ENCODE assay signal across 10 mouse cellular contexts in genomic region chr2:156844715-156845114, GRCm38 (mm10). TPM values are rescaled to one million over a fixed set of nuclear protein-coding genes. Genes with fewer than 3 reads are reported as not detected.
DNase-seq lines count a peak whose midpoint lies in the region; ATAC-seq and TF ChIP-seq lines count a peak whose summit lies in the region.
"Had no signal": no experiment of that assay in that cellular context is flagged by ENCODE, and none has a peak within 500 bp of the region (broad histone marks: within the 10 kb centered on the region; RNA-seq: fewer than 3 reads in every experiment).

No protein-coding gene starts in this region.

- H3K27me3 ChIP-seq in lung, embryonic 14.5 days (ENCODE audit: insufficient read depth, low read length), result no peaks in the 10 kb centered on the region
- H3K27me3 ChIP-seq in embryonic facial prominence, embryonic 15.5 days, result no peaks in the 10 kb centered on the region
- H3K27me3 ChIP-seq in midbrain, postnatal 0 days (ENCODE audit: insufficient read depth, low read length), result peaks cover 22% of the 10 kb centered on the region

- H3K4me3 ChIP-seq in lung, embryonic 14.5 days (ENCODE audit: low read depth, low read length), result no peak overlapping the region
- H3K4me3 ChIP-seq in embryonic facial prominence, embryonic 15.5 days (replicated peaks), result no peak overlapping the region
- H3K4me3 ChIP-seq in midbrain, postnatal 0 days (ENCODE audit: low read depth, low read length), result no peak overlapping the region

- no peaks in the 10 kb centered on the region for H3K9me3 ChIP-seq in lung, embryonic 14.5 days (ENCODE audit: low read depth, low read length)
- no peaks in the 10 kb centered on the region for H3K9me3 ChIP-seq in embryonic facial prominence, embryonic 15.5 days (replicated peaks)
- no peaks in the 10 kb centered on the region for H3K9me3 ChIP-seq in midbrain, postnatal 0 days (ENCODE audit: low read length)

- H3K4me1 ChIP-seq in lung, embryonic 14.5 days (ENCODE audit: insufficient read depth), result peaks cover 36% of the 10 kb centered on the region
- peaks cover 73% of the 10 kb centered on the region for H3K4me1 ChIP-seq in embryonic facial prominence, embryonic 15.5 days
- H3K4me1 ChIP-seq in midbrain, postnatal 0 days (ENCODE audit: insufficient read depth, low read length), result peaks cover 9% of the 10 kb centered on the region; the same call in 1 of the 2 replicates

- H3K4me2 ChIP-seq in lung, embryonic 14.5 days, result no peak overlapping the region
- H3K4me2 ChIP-seq in embryonic facial prominence, embryonic 15.5 days (replicated peaks), result 0 out of 2 replicates have a peak overlapping the region, but pooled peaks have one; percentile 6
- H3K4me2 ChIP-seq in midbrain, postnatal 0 days (ENCODE audit: low read depth, low read length, poor library complexity, severe bottlenecking), result no peak overlapping the region

- TF ChIP-seq CTCF in lung, embryonic 14.5 days (IDR thresholded peaks at IDR 0.05; ENCODE audit: low read depth), result no peak
- TF ChIP-seq CTCF in midbrain, postnatal 0 days (IDR thresholded peaks at IDR 0.05), result no peak

- no peak overlapping the region; the same call in 1 of the 2 replicates for H3K9ac ChIP-seq in lung, embryonic 14.5 days
- no peak overlapping the region for H3K9ac ChIP-seq in embryonic facial prominence, embryonic 15.5 days
- no peak overlapping the region for H3K9ac ChIP-seq in midbrain, postnatal 0 days (replicated peaks; ENCODE audit: low read length, poor library complexity, severe bottlenecking)
- H3K9ac ChIP-seq: liver, postnatal 0 days had no signal

- peaks cover 55% of the 10 kb centered on the region for H3K36me3 ChIP-seq in lung, embryonic 14.5 days (ENCODE audit: insufficient read depth)
- peaks cover 38% of the 10 kb centered on the region for H3K36me3 ChIP-seq in embryonic facial prominence, embryonic 15.5 days
- no peaks in the 10 kb centered on the region for H3K36me3 ChIP-seq in midbrain, postnatal 0 days (ENCODE audit: insufficient read depth, low read length)

- DNase-seq in lung, embryonic 14.5 days, result peak; percentile 24
- DNase-seq in lung, adult 18-20 months, result no peak
- peak; percentile 57 for DNase-seq in ZHBTc4 (ENCODE audit: low read depth, low spot score)
- DNase-seq in midbrain, postnatal 0 days (ENCODE audit: low spot score), result peak; percentile 15
- no peak for DNase-seq in layer of hippocampus, postnatal 25 days (ENCODE audit: extremely low spot score in 1 of 2, low spot score in 1 of 2)
- DNase-seq: adrenal gland, postnatal 25 days; cerebellum, adult 8-10 months; liver, postnatal 0 days had no signal

- 33% methylated on average over 10 of the region's 10 CpGs for WGBS in lung, embryonic 14.5 days
- WGBS in embryonic facial prominence, embryonic 15.5 days, result 30% methylated on average over 10 of the region's 10 CpGs
- WGBS in midbrain, postnatal 0 days, result 47% methylated on average over 10 of the region's 10 CpGs

- peak overlapping the region; percentile 64 for H3K27ac ChIP-seq in lung, embryonic 14.5 days (ENCODE audit: low read depth)
- peak overlapping the region; percentile 75 for H3K27ac ChIP-seq in embryonic facial prominence, embryonic 15.5 days (replicated peaks)
- no peak overlapping the region for H3K27ac ChIP-seq in midbrain, postnatal 0 days (ENCODE audit: low read depth, low read length)

- ATAC-seq in lung, embryonic 14.5 days (ENCODE audit: insufficient read depth), result no peak
- ATAC-seq in embryonic facial prominence, embryonic 15.5 days (ENCODE audit: insufficient number of reproducible peaks, low FRiP score, low TSS enrichment, low read depth), result no peak
- no peak for ATAC-seq in midbrain, postnatal 0 days (ENCODE audit: low FRiP score)
- no peak for ATAC-seq in monocyte, adult 5-6 weeks (replicated peaks; ENCODE audit: insufficient number of reproducible peaks, low FRiP score, low TSS enrichment, poor library complexity, severe bottlenecking)
- ATAC-seq: liver, postnatal 0 days had no signal

RNA-seq across cellular contexts. Expression of gene Tgif2, which starts 4.9 kb away (rescaled TPM):
- 69.1 and 75.1 TPM in 2 replicates for polyA plus RNA-seq in lung, embryonic 14.5 days (2014; fragmentation: Nextera tagmentation; extraction: Ambion mirVana)
- 51.1 and 51.6 TPM in 2 replicates for polyA plus RNA-seq in embryonic facial prominence, embryonic 15.5 days (2015; fragmentation: Nextera tagmentation; extraction: Ambion mirVana)
- 8.6 and 10.8 TPM in 2 replicates for total RNA-seq in midbrain, postnatal 0 days (2014; rRNA removed)
- polyA plus RNA-seq in midbrain, postnatal 0 days (2015; fragmentation: Nextera tagmentation; extraction: Ambion mirVana), result 6.9 and 8.2 TPM in 2 replicates
- total RNA-seq in layer of hippocampus, postnatal 25 days (2021), result 1 to 10 TPM; 1.1 to 2.1 TPM
- 3.2 to 5.9 TPM (median 3.5 TPM) in 3 replicates for total RNA-seq in monocyte, adult 5-6 weeks (2017)

RNA-seq across cellular contexts. Expression of gene 4930518I15Rik, which starts 13.0 kb away (rescaled TPM):
- polyA plus RNA-seq in lung, embryonic 14.5 days (2014; fragmentation: Nextera tagmentation; extraction: Ambion mirVana), result 5.7 and 7.2 TPM in 2 replicates
- polyA plus RNA-seq in embryonic facial prominence, embryonic 15.5 days (2015; fragmentation: Nextera tagmentation; extraction: Ambion mirVana), result 8.4 and 9.7 TPM in 2 replicates
- total RNA-seq in midbrain, postnatal 0 days (2014; rRNA removed), result 0.94 and 0.99 TPM in 2 replicates
- 2.8 and 2.9 TPM in 2 replicates for polyA plus RNA-seq in midbrain, postnatal 0 days (2015; fragmentation: Nextera tagmentation; extraction: Ambion mirVana)
- total RNA-seq in layer of hippocampus, postnatal 25 days (2021), result 1 to 10 TPM; 2.0 to 4.3 TPM
- total RNA-seq in monocyte, adult 5-6 weeks (2017), result 0.38 to 5.2 TPM (median 2.5 TPM) in 3 replicates

RNA-seq across cellular contexts. Expression of gene Rab5if, which starts 18.2 kb away (rescaled TPM):
- polyA plus RNA-seq in lung, embryonic 14.5 days (2014; fragmentation: Nextera tagmentation; extraction: Ambion mirVana), result 194 and 210 TPM in 2 replicates
- polyA plus RNA-seq in embryonic facial prominence, embryonic 15.5 days (2015; fragmentation: Nextera tagmentation; extraction: Ambion mirVana), result 152 and 160 TPM in 2 replicates
- total RNA-seq in midbrain, postnatal 0 days (2014; rRNA removed), result 115 and 137 TPM in 2 replicates
- 149 and 155 TPM in 2 replicates for polyA plus RNA-seq in midbrain, postnatal 0 days (2015; fragmentation: Nextera tagmentation; extraction: Ambion mirVana)
- 100 to 1,000 TPM; 105 to 112 TPM for total RNA-seq in layer of hippocampus, postnatal 25 days (2021)
- total RNA-seq in monocyte, adult 5-6 weeks (2017), result 118 to 134 TPM (median 121 TPM) in 3 replicates

RNA-seq across cellular contexts. Expression of gene Sla2, which starts 42.3 kb away (rescaled TPM):
- polyA plus RNA-seq in lung, embryonic 14.5 days (2014; fragmentation: Nextera tagmentation; extraction: Ambion mirVana), result 0.21 and 0.50 TPM in 2 replicates
- 0.52 and 0.56 TPM in 2 replicates for polyA plus RNA-seq in embryonic facial prominence, embryonic 15.5 days (2015; fragmentation: Nextera tagmentation; extraction: Ambion mirVana)
- not detected in 2 replicates for total RNA-seq in midbrain, postnatal 0 days (2014; rRNA removed)
- 0.07 TPM in 1 of 2 replicates, not detected in the other for polyA plus RNA-seq in midbrain, postnatal 0 days (2015; fragmentation: Nextera tagmentation; extraction: Ambion mirVana)
- under 1 TPM; 0.28 to 0.49 TPM for total RNA-seq in layer of hippocampus, postnatal 25 days (2021)
- total RNA-seq in monocyte, adult 5-6 weeks (2017), result 13.8 to 38.9 TPM (median 15.8 TPM) in 3 replicates
- total RNA-seq: adrenal gland, postnatal 25 days had no signal

Comparison
In these comparisons a context has a peak if more than half of its experiments do, and no peak if none do; other contexts are left out.
1. DNase-seq: peak in lung, embryonic 14.5 days (single experiment), ZHBTc4 (single experiment) and midbrain, postnatal 0 days (single experiment); none in lung, adult 18-20 months (0 of 2) and layer of hippocampus, postnatal 25 days (0 of 2).